Mouse (Mus musculus): ENCODE results near the gene Vmn1r234.

GRCm38 (mm10) chr17:21256111-21256510, 30.2 kb downstream of the Vmn1r234 start, which contains the start of gene Vmn1r235:
- no peak for TF ChIP-seq CTCF (IDR thresholded peaks at IDR 0.05; ENCODE audit: insufficient read depth, low read depth, low read length)
- no peak for TF ChIP-seq POLR2A (IDR thresholded peaks at IDR 0.05; ENCODE audit: insufficient read depth, low read depth, low read length)

Measured in olfactory bulb, adult 2 months (tissue).